Mouse (Mus musculus) forebrain, embryonic 12.5 days (tissue): Measurements from ENCODE around the gene Snx6. TPM values are rescaled to one million over a fixed set of nuclear protein-coding genes. Genes with fewer than 3 reads are reported as not detected.
"Not testable (repeated sequence)": the region's sequence is repeated elsewhere in the genome, so short reads cannot be mapped to it uniquely, and the experiment has no call there.

Experiments
- ATAC-seq: fragments of 200-750 bp; cut with Nextera tagmentation; 2 replicates; pipeline ENCODE4 v1.8.0; 2017; ENCODE audit warnings: moderate TSS enrichment; ENCODE audit not compliant: low FRiP score
- H3K27ac ChIP-seq: fragments of 300-500 bp; sonication (generic); 2 replicates; pipeline ENCODE4 v1.5.1; 2016; ENCODE audit warnings: mild to moderate bottlenecking
- H3K27me3 ChIP-seq: fragments of 300-500 bp; sonication (generic); 2 replicates; pipeline ENCODE4 v1.6.1; 2016; ENCODE audit warnings: mild to moderate bottlenecking
- H3K36me3 ChIP-seq: fragments of 300-500 bp; sonication (generic); replicated peaks from 2 replicates; pipeline ENCODE4 v1.6.1; 2016; ENCODE audit warnings: mild to moderate bottlenecking
- H3K4me1 ChIP-seq: fragments of 300-500 bp; sonication (generic); 2 replicates; pipeline ENCODE4 v1.6.1; 2016
- H3K4me2 ChIP-seq: fragments of 300-500 bp; sonication (generic); 2 replicates; pipeline ENCODE4 v1.6.1; 2016; ENCODE audit warnings: mild to moderate bottlenecking, moderate library complexity
- H3K4me3 ChIP-seq: fragments of 300-500 bp; sonication (generic); replicated peaks from 2 replicates; pipeline ENCODE4 v1.5.1; 2016; ENCODE audit warnings: mild to moderate bottlenecking
- H3K9ac ChIP-seq: fragments of 300-500 bp; sonication (generic); 2 replicates; pipeline ENCODE4 v1.6.1; 2016; ENCODE audit warnings: mild to moderate bottlenecking
- H3K9me3 ChIP-seq: fragments of 300-500 bp; sonication (generic); 2 replicates; pipeline ENCODE4 v1.6.1; 2016
- WGBS: fragments of 180-500 bp; shearing (Covaris S2); methylation state at CpG from one replicate; pipeline ENCODE4 v1.1.7; 2016; 5-methylcytosine and 5-hydroxymethylcytosine counted together
- polyA plus RNA-seq: library from polyadenylated mRNA; unstranded; fragments of >200 nt; fragmentation: Nextera tagmentation; extraction: Ambion mirVana; gene quantifications from 2 replicates; pipeline ENCODE4 v1.2.1, GENCODE M21; 2016

Snx6 gene
- polyA plus RNA-seq, 1 experiment from 2014 or later: 204 TPM

DNA sequence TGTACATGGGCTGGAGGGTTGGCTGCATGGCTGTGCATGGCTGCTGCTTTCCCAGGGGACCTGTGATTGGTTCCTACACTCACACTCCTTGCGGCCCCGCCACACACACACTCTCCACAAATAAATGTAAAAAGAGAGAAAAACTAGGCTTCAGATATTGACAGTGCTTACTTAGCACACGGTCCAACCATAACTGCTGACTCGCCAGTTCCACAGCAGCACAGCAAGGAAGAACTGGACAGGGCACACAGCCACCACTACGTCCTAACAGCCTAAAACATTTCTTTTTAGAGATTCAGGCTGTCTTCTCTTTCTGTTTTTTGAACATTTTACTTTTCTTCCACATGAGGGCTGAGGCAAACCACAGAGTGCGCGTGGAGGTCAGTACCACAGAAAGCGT is 4.0 kb downstream of the Snx6 start:
- H3K9me3 ChIP-seq: no peaks in the 10 kb centered on the region
- no peaks in the 10 kb centered on the region for H3K27me3 ChIP-seq
- 94% methylated on average over 8 of the region's 8 CpGs for WGBS
- H3K4me1 ChIP-seq: peaks cover 37% of the 10 kb centered on the region
- no peak overlapping the region for H3K27ac ChIP-seq
- no peak overlapping the region for H3K4me3 ChIP-seq
- ATAC-seq: no peak
- H3K4me2 ChIP-seq: no peak overlapping the region
- peaks cover 4% of the 10 kb centered on the region; the same call in 1 of the 2 replicates for H3K36me3 ChIP-seq
- H3K9ac ChIP-seq: no peak overlapping the region

GRCm38 (mm10) chr12:54789346-54790143 is 6.0 kb downstream of the Snx6 start:
- H3K36me3 ChIP-seq: peaks cover 5% of the 10 kb centered on the region
- no peak overlapping the region for H3K9ac ChIP-seq
- peaks cover 33% of the 10 kb centered on the region for H3K4me1 ChIP-seq
- H3K27ac ChIP-seq: peak overlapping the region; percentile 42; the same call in 1 of the 2 replicates
- 13% methylated on average over 11 of the region's 11 CpGs for WGBS
- no peak overlapping the region for H3K4me3 ChIP-seq
- H3K4me2 ChIP-seq: peak overlapping the region; percentile 21
- H3K9me3 ChIP-seq: no peaks in the 10 kb centered on the region
- ATAC-seq: peak; percentile 27
- no peaks in the 10 kb centered on the region for H3K27me3 ChIP-seq

GRCm38 (mm10) chr12:54763624-54764023 is 31.9 kb downstream of the Snx6 start:
- Histone ChIP-seq H3K36me3 (peaks cover 76% of the 10 kb centered on the region), H3K4me3 (no peak overlapping the region), H3K27me3 (no peaks in the 10 kb centered on the region), H3K4me1 (no peaks in the 10 kb centered on the region), H3K9ac (no peak overlapping the region), H3K4me2 (no peak overlapping the region), H3K27ac (no peak overlapping the region), H3K9me3 (no peaks in the 10 kb centered on the region)
- WGBS: 96% methylated on average over 12 of the region's 12 CpGs
- no peak for ATAC-seq

DNA sequence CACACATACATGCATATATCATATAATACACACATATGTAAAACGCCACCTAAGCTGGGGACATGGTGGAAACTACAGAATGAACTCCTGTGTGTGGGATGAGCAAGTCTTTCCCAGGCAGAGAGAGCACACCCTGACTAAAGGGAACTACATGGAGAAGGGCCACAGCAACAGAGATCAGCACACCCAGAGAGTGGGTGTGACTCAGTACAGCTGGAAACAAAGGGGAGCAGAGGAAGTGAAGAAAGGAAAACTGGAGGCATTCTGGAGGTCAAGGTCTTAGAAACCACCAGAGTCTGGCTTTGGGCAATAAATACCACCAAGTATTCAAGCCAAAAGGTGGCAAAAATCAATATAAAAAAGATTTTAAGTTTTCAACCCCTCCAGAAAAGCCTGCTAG is 34.8 kb downstream of the Snx6 start:
- no peak overlapping the region for H3K4me2 ChIP-seq
- H3K9ac ChIP-seq: no peak overlapping the region
- H3K27me3 ChIP-seq: no peaks in the 10 kb centered on the region
- no peak overlapping the region for H3K4me3 ChIP-seq
- H3K4me1 ChIP-seq: no peaks in the 10 kb centered on the region
- no peaks in the 10 kb centered on the region for H3K9me3 ChIP-seq
- H3K27ac ChIP-seq: no peak overlapping the region
- WGBS: 92% methylated on average over 1 of the region's 1 CpGs
- H3K36me3 ChIP-seq: peaks cover 71% of the 10 kb centered on the region
- ATAC-seq: no peak

DNA sequence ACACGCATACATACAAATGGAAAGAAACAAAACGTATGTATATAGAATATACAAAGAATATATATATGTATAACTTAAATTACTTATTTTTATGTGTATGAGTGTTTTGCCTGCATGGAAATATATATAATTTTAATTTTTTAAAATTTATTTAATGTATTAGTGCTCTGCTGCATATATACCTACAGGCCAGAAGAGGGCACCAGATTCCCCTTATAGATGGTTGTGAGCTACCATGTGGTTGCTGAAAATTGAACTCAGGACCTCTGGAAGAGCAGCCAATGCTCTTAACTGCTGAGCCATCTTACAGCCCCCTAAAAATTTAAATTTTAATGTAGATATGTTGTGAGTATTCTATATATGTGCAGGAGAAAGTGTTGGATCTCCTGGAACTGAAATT is 36.7 kb downstream of the Snx6 start:
- Histone ChIP-seq H3K27me3 (no peaks in the 10 kb centered on the region), H3K36me3 (peaks cover 64% of the 10 kb centered on the region), H3K4me3 (no peak overlapping the region), H3K4me1 (no peaks in the 10 kb centered on the region), H3K27ac (no peak overlapping the region), H3K4me2 (no peak overlapping the region), H3K9me3 (no peaks in the 10 kb centered on the region), H3K9ac (no peak overlapping the region)
- 89% methylated on average over 2 of the region's 2 CpGs for WGBS
- ATAC-seq: no peak

DNA sequence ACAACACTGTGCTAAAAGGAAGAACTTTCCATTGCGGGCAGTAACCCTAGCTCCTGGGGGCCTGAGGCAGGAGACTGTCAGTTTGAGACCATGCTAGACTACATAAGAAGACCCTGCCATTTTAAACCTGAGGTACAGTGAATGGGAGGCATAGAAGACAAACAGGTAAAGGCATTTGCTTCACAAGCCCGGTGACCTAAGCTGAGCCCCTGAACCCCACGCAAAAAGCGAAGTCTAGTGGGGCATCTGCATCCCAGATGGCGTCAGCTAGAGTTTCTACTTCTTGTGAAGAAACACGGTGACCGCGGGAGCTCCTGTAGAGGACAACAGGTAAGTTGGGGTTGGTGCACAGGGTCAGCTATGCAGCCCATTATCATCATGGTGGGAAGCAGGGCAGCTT is 46.9 kb downstream of the Snx6 start:
- Histone ChIP-seq H3K4me2 (no peak overlapping the region), H3K36me3 (peaks cover 59% of the 10 kb centered on the region), H3K27ac (no peak overlapping the region), H3K27me3 (no peaks in the 10 kb centered on the region), H3K4me1 (no peaks in the 10 kb centered on the region), H3K9ac (no peak overlapping the region), H3K4me3 (no peak overlapping the region), H3K9me3 (no peaks in the 10 kb centered on the region)
- 94% methylated on average over 8 of the region's 8 CpGs for WGBS
- no peak for ATAC-seq

DNA sequence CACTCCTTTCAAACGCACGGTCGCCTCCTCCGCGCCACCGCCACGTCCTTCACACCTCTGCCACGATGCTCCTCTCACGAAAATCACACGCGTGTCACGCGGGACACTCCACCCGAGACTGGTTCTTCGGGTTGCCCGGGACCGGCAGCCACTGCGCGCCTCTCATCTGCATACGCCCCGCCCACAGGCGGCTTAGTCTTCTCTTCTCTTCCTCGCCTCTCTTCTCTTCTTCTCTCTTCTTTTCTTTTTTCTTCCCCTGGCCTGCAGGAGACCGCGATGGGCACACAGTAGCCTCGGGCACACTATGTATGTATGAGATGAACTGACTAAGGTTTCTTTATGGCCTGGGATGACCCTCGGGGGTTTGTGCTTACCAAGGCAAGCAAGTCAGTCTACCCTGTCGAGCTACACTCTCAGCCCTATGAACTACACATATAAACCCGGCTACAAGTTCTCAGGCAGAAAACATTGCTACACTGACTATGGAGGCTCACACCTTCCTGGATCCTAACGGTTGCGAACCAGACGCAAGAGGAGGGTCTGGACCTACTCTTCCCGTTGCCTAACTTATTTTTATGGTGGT is 56.8 kb downstream of the Snx6 start:
- 0% methylated on average over 12 of the region's 33 CpGs for WGBS
- H3K4me1 ChIP-seq, H3K27ac ChIP-seq, H3K9ac ChIP-seq, H3K27me3 ChIP-seq, H3K36me3 ChIP-seq, H3K4me3 ChIP-seq, H3K4me2 ChIP-seq, H3K9me3 ChIP-seq: not testable (repeated sequence)
- ATAC-seq: peak; percentile 70

- H3K9me3 ChIP-seq, H3K4me1 ChIP-seq, H3K9ac ChIP-seq, H3K4me2 ChIP-seq, H3K4me3 ChIP-seq, H3K27ac ChIP-seq, H3K36me3 ChIP-seq, H3K27me3 ChIP-seq: not testable (repeated sequence)
- peak; percentile 86 for ATAC-seq
- no CpG with 5 or more reads among the region's 21 CpGs for WGBS
These were observed 57.4 kb downstream of the Snx6 start for GRCm38 (mm10) chr12:54737891-54738660.

GRCm38 (mm10) chr12:54734307-54735131 is 61.0 kb downstream of the Snx6 start:
- 0 out of 2 replicates have a peak overlapping the region, but pooled peaks have one; percentile 29 for H3K4me2 ChIP-seq
- H3K4me3 ChIP-seq, H3K9me3 ChIP-seq, H3K36me3 ChIP-seq, H3K9ac ChIP-seq, H3K4me1 ChIP-seq, H3K27me3 ChIP-seq, H3K27ac ChIP-seq: not testable (repeated sequence)
- peak; percentile 67 for ATAC-seq
- WGBS: no CpG with 5 or more reads among the region's 49 CpGs

DNA sequence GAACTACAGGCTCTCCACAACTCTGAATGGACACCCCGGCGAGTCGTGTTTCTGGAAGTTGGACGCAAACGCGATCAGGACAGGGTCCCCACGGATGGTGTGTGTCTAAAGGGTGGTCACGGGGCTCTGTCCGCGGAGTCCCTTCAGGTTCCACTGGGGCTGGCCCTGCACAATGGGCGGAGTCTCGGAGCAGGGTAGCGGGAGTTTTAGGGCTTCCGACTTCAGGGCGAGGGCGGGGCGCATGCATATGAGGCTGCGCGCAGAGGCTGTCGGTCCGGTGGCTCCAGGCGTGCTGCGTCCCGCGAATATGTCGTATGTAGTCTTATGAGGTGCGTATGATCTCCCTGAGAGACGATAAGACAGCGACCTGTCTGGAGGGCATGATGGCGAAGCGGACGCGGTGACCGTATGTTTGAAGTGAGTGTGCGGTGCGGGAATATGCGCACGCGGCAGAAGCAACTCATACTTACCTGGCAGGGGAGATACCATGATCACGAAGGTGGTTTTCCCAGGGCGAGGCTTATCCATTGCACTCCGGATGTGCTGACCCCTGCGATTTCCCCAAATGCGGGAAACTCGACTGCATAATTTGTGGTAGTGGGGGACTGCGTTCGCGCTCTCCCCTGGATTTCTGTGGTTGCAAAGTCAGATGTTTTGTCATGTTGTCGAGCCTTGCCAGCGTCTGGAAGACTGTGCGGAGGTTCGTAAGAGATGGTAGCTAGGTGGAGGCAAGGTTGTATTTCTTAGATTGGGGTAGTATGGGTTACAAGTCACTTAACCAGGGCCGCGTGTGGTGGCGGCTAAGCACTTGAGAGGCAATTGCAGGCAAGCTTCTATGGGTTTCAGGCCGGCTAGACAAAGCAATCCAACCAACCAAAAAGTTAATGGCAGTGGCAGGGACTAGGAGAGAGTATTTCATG is 66.1 kb downstream of the Snx6 start:
- H3K27ac ChIP-seq, H3K27me3 ChIP-seq, H3K9me3 ChIP-seq, H3K4me3 ChIP-seq, H3K4me1 ChIP-seq, H3K4me2 ChIP-seq, H3K36me3 ChIP-seq, H3K9ac ChIP-seq: not testable (repeated sequence)
- WGBS: no CpG with 5 or more reads among the region's 56 CpGs
- peak; percentile 94 for ATAC-seq
